Mouse (Mus musculus) right cerebral cortex, postnatal 4 days (tissue): ENCODE data around the gene Cyp2b9.
"Not testable (repeated sequence)": the region's sequence is repeated elsewhere in the genome, so short reads cannot be mapped to it uniquely, and the experiment has no call there.

Source experiments
- DNase-seq: peaks from one replicate; pipeline ENCODE4 v3.0.0-alpha.2; 2022

Cyp2b9 gene

GRCm38 (mm10) chr7:26173111-26173510 is at the start of gene Cyp2b9:
Gene Cyp2b9 (plus strand): TSS chr7:26173411.
- DNase-seq = not testable (repeated sequence)

GRCm38 (mm10) chr7:26139623-26140022 is 33.6 kb upstream of the Cyp2b9 start:
- not testable (repeated sequence) for DNase-seq

- not testable (repeated sequence) for DNase-seq
These were observed 29.6 kb upstream of the Cyp2b9 start for GRCm38 (mm10) chr7:26143657-26144056.

GRCm38 (mm10) chr7:26168765-26169536 is 4.3 kb upstream of the Cyp2b9 start:
- DNase-seq = not testable (repeated sequence)

- DNase-seq = no peak
These were observed 27.9 kb downstream of the Cyp2b9 start for GRCm38 (mm10) chr7:26201083-26201482.

- DNase-seq = not testable (repeated sequence)
These were observed 86.8 kb downstream of the Cyp2b9 start, which contains the start of gene Vmn1r184 for GRCm38 (mm10) chr7:26260034-26260433. Gene Vmn1r184 (plus strand): TSS chr7:26260334.
